Mouse (Mus musculus) hindbrain, embryonic 14.5 days (tissue): ENCODE measurements around the gene Serhl. TPM values are rescaled to one million over a fixed set of nuclear protein-coding genes. Genes with fewer than 3 reads are reported as not detected.
A peak's percentile ranks its signal among the peaks of the same experiment; 100 is the strongest.
"Not testable (repeated sequence)": the region's sequence is repeated elsewhere in the genome, so short reads cannot be mapped to it uniquely, and the experiment has no call there.

ENCODE experiments used
- ATAC-seq: fragments of 200-750 bp; cut with Nextera tagmentation; 2 replicates; pipeline ENCODE4 v1.8.0; 2017; ENCODE audit warnings: moderate number of reproducible peaks, mild to moderate bottlenecking, moderate TSS enrichment, moderate library complexity; ENCODE audit not compliant: low FRiP score
- DNase-seq: peaks from one replicate; pipeline ENCODE4 v3.0.0-alpha.2; 2015; ENCODE audit warnings: low spot score
- H3K27ac ChIP-seq: fragments of 300-500 bp; sonication (generic); 2 replicates; pipeline ENCODE4 v1.5.1; 2014; ENCODE audit warnings: mild to moderate bottlenecking, moderate library complexity
- H3K27me3 ChIP-seq: fragments of 300-500 bp; sonication (generic); 2 replicates; pipeline ENCODE4 v1.6.1; 2014; ENCODE audit warnings: mild to moderate bottlenecking, low read length, mixed read lengths; ENCODE audit not compliant: control insufficient read depth, insufficient read depth
- H3K36me3 ChIP-seq: fragments of 300-500 bp; sonication (generic); replicated peaks from 2 replicates; pipeline ENCODE4 v1.6.1; 2014; ENCODE audit not compliant: control insufficient read depth, insufficient read depth
- H3K4me1 ChIP-seq: fragments of 300-500 bp; sonication (generic); replicated peaks from 2 replicates; pipeline ENCODE4 v1.6.1; 2014; ENCODE audit warnings: antibody characterized with exemption, low read length, mixed read lengths; ENCODE audit not compliant: control insufficient read depth, insufficient read depth
- H3K4me2 ChIP-seq: fragments of 300-500 bp; sonication (generic); replicated peaks from 2 replicates; pipeline ENCODE4 v1.6.1; 2014; ENCODE audit warnings: mild to moderate bottlenecking, moderate library complexity
- H3K4me3 ChIP-seq: fragments of 300-500 bp; sonication (generic); replicated peaks from 2 replicates; pipeline ENCODE4 v1.5.1; 2014; ENCODE audit warnings: mild to moderate bottlenecking, low read length
- H3K9ac ChIP-seq: fragments of 300-500 bp; sonication (generic); 2 replicates; pipeline ENCODE4 v1.6.1; 2014
- H3K9me3 ChIP-seq: fragments of 300-500 bp; sonication (generic); 2 replicates; pipeline ENCODE4 v1.6.1; 2016; ENCODE audit warnings: low read length; ENCODE audit not compliant: control insufficient read depth
- WGBS: fragments of 180-500 bp; shearing (Covaris S2); extraction: QIAGEN DNeasy Blood & Tissue Kit; methylation state at CpG from one replicate; pipeline ENCODE4 v1.1.7; 2014; 5-methylcytosine and 5-hydroxymethylcytosine counted together
- polyA plus RNA-seq: library from polyadenylated mRNA; unstranded; fragments of >200 nt; fragmentation: Nextera tagmentation; extraction: Ambion mirVana; gene quantifications from 2 replicates; pipeline ENCODE4 v1.2.1, GENCODE M21; 2014

Gene Serhl
- polyA plus RNA-seq, 1 experiment from 2014 or later, result 31.4 TPM

GRCm38 (mm10) chr15:83127037-83127436 lies 37.7 kb downstream of the Serhl start:
- H3K9me3 ChIP-seq, H3K4me2 ChIP-seq, ATAC-seq, H3K27ac ChIP-seq, H3K27me3 ChIP-seq, H3K9ac ChIP-seq, DNase-seq, H3K4me1 ChIP-seq, H3K4me3 ChIP-seq: not testable (repeated sequence)
- H3K36me3 ChIP-seq, result peaks cover 68% of the 10 kb centered on the region
- WGBS, result 28% methylated on average over 3 of the region's 3 CpGs

DNA sequence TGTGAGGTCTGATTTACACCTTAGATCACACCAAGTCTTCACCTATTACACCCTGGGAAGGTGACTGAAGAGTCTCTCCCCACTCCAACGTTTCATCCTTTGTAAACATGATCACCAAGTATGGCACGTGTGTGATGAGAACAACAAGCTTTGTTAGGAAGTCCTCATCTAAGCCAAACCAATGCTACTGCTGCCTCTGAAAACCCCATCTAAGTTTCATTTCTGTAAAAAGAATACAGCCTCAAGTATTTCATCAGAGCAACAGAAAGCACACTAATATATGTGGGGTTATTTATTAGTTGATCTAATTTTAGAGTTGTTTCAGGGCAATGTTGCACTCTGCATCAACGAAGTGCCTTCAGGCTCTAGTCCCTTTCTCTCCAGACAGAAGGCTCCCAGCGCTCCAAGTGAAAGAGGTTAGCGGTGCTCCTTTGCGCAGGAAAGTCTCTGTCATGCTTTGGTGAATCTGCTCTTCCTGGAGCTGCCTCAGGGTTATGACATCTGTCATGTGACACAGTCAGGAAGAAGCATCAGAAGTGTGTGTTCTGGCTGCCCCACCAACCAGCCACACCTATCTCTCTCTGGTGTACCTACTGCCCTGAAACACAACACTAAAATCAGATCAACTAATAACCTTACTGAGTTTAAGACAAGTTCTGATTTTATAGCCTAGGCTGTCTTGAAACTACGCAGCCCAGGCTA lies 40.4 kb downstream of the Serhl start:
- 89% methylated on average over 7 of the region's 7 CpGs for WGBS
- no peak overlapping the region for H3K4me3 ChIP-seq

DNA sequence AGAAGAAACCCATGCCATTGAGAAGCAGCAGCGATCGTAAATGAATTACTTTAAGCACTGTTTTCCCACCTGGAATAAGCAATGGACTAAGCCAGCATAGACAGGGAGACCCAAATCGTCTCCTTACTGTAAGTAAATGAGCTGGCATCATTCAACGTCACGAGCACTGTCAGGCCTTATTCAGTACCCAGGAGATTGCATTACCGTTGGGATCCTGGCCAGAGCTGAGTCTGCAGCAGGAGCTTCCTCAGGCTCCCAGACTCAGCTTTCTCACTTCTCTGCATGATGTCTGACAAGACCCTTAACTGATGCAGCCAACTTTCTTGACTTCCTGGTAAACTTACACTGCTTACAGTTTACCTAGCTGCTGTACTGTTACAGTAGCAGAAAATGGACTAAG lies 45.4 kb downstream of the Serhl start:
- ATAC-seq (no peak), DNase-seq (no peak)
- Histone ChIP-seq H3K4me1 (no peaks in the 10 kb centered on the region), H3K4me3 (no peak overlapping the region), H3K9me3 (no peaks in the 10 kb centered on the region), H3K27ac (no peak overlapping the region), H3K36me3 (peaks cover 86% of the 10 kb centered on the region), H3K9ac (no peak overlapping the region), H3K4me2 (no peak overlapping the region), H3K27me3 (no peaks in the 10 kb centered on the region)
- 79% methylated on average over 6 of the region's 6 CpGs for WGBS

More for the DNA sequence above, 40.4 kb downstream of the Serhl start:
- Histone ChIP-seq H3K27me3 (no peaks in the 10 kb centered on the region), H3K9me3 (no peaks in the 10 kb centered on the region), H3K4me1 (no peaks in the 10 kb centered on the region), H3K36me3 (peaks cover 94% of the 10 kb centered on the region), H3K27ac (no peak overlapping the region), H3K9ac (no peak overlapping the region), H3K4me2 (no peak overlapping the region)
- no peak for DNase-seq
- ATAC-seq, result no peak

GRCm38 (mm10) chr15:83135654-83136053 lies 46.3 kb downstream of the Serhl start:
- Histone ChIP-seq H3K4me2 (no peak overlapping the region), H3K4me1 (no peaks in the 10 kb centered on the region), H3K9ac (no peak overlapping the region), H3K27me3 (no peaks in the 10 kb centered on the region), H3K27ac (no peak overlapping the region), H3K4me3 (no peak overlapping the region), H3K36me3 (peaks cover 76% of the 10 kb centered on the region), H3K9me3 (no peaks in the 10 kb centered on the region)
- ATAC-seq (no peak), DNase-seq (no peak)
- WGBS, result 95% methylated on average over 2 of the region's 2 CpGs

DNA sequence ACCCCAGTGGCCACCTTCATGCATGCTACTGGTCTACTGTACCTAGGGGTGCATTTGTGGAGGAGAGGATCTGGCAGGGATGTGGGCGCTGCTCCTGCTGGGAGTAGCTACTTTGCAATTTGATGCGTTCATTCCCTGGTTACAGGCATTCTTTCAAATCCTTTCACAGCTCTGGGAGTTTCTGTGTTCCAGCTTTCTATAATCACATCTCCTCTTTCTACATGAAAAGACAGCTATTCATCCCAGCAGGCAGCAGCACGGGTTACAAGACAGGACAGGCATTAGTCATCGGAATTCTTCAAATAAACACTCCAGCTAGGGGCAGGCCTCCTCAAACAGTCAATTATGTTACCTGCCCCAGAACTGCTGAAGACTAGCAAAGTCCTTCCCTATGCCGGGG lies 53.6 kb downstream of the Serhl start:
- Histone ChIP-seq H3K9me3 (no peaks in the 10 kb centered on the region), H3K4me2 (no peak overlapping the region), H3K9ac (no peak overlapping the region), H3K27ac (no peak overlapping the region), H3K4me1 (peaks cover 17% of the 10 kb centered on the region), H3K27me3 (no peaks in the 10 kb centered on the region), H3K36me3 (peaks cover 24% of the 10 kb centered on the region), H3K4me3 (no peak overlapping the region)
- DNase-seq (no peak), ATAC-seq (no peak)
- WGBS, result 36% methylated on average over 5 of the region's 5 CpGs

- no peak for DNase-seq
- H3K4me1 ChIP-seq, result peaks cover 22% of the 10 kb centered on the region
These were observed 56.2 kb downstream of the Serhl start for GRCm38 (mm10) chr15:83145541-83145940.

DNA sequence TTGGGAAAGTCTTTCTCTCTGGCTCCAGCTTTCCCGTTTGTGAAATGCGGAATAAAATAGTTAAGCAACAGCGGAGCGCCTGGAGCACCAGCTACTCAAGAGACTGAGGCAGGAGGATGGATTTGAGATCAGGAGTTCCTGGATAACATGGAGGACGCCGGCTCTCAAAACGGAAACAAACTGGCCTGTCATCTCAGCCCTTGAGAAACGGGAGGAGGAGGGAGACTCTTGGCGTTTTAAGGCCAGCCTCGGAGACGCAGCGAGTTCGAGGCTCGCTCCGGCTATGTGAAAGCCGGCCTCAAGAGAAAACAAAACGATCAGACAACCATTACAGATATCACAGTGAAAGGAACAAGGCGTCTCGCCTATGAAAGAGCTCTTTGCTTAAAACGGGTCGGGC lies 59.1 kb downstream of the Serhl start:
- peak overlapping the region; percentile 98 for H3K27ac ChIP-seq
- peak overlapping the region; percentile 93 for H3K4me2 ChIP-seq
- H3K9me3 ChIP-seq, result no peaks in the 10 kb centered on the region
- H3K9ac ChIP-seq, result peak overlapping the region; percentile 89
- peaks cover 12% of the 10 kb centered on the region for H3K4me1 ChIP-seq
- ATAC-seq (no peak), DNase-seq (peak; percentile 31)
- WGBS, result 4% methylated on average over 21 of the region's 21 CpGs
- H3K27me3 ChIP-seq, result no peaks in the 10 kb centered on the region
- peaks cover 19% of the 10 kb centered on the region for H3K36me3 ChIP-seq
- peak overlapping the region; percentile 82 for H3K4me3 ChIP-seq

More at GRCm38 (mm10) chr15:83145541-83145940, 56.2 kb downstream of the Serhl start:
- Histone ChIP-seq H3K27ac (no peak overlapping the region), H3K4me3 (no peak overlapping the region), H3K4me2 (no peak overlapping the region), H3K9ac (no peak overlapping the region), H3K36me3 (peaks cover 19% of the 10 kb centered on the region), H3K9me3 (no peaks in the 10 kb centered on the region), H3K27me3 (no peaks in the 10 kb centered on the region)
- WGBS, result 89% methylated on average over 6 of the region's 6 CpGs
- no peak for ATAC-seq

DNA sequence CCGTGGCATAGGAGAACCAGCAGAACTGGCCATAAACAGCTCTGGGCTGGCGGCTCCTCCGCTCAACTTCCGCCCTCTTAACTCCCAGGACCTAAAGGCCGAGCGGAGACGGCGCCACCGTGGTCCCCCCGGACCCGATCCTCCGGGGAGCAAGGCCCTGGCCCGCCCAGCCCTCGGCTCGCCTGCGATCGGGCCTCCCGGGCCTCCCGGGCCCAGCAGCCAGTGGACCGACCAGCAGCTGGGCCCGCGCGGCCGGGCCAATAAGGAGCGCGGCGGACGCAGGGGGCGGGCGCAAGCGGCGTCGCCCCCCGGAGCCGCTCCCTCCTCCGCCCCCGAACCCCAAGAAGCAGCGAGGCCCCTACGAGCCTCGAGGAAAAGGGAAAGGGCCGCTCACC lies 59.5 kb downstream of the Serhl start:
- Histone ChIP-seq H3K4me2 (peak overlapping the region; percentile 93), H3K9me3 (no peaks in the 10 kb centered on the region), H3K27me3 (no peaks in the 10 kb centered on the region), H3K4me1 (peaks cover 10% of the 10 kb centered on the region), H3K4me3 (peak overlapping the region; percentile 82), H3K9ac (peak overlapping the region; percentile 89), H3K27ac (peak overlapping the region; percentile 98), H3K36me3 (peaks cover 23% of the 10 kb centered on the region)
- ATAC-seq, result peak; percentile 82
- WGBS, result 1% methylated on average over 36 of the region's 41 CpGs
- no peak for DNase-seq

DNA sequence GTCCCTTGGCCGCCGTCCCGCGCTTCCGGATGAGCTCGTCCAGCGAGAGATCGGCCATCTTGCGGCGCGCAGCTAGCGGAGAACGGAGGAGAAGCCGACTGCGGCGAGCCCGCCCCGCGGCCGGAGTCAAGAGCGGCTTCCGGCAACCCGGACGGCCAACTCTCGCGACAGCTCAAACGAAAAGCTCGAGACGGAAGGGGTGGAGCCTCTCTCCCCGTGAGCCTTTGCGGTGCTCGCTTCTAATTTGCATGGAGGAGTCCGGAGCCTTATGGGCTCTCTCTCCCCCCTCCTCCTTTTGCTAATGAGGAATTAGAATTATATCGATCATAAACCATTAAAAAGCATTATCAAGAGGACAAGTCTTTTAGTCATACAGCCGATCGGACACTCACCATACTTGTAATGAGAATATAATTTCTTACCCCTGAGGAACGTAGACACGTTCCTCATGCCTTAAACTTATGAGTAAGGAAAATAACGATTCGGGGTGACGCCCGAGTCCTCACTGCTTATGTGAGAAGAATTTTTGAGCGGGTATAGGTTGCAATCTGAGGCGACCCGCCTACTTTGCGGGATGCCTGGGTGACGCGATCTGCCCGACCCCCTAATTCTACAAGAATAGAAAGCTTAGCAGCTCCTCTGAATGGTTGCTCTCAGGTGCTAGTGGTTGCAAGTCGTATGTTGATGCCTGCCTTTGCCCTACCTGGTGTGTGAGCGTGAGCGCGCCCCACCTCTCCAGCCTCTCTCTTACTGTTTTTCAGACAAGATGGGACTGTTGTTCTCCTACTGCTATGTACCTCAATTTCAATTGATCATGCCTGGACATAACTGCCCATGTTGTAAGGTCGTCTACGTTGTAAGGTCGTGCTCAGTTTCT lies 60.1 kb downstream of the Serhl start, which contains the start of gene Poldip3:
TSS of gene Poldip3 (minus strand) at position 189 of the 877 bp plus-strand sequence.
- ATAC-seq (peak; percentile 94), DNase-seq (peak; percentile 99)
- under 1% methylated on average over 56 of the region's 56 CpGs for WGBS
- Histone ChIP-seq H3K4me3 (peak within 1 kb of the TSS; percentile 82), H3K36me3 (peaks cover 22% of the 10 kb centered on the region), H3K4me1 (peaks cover 10% of the 10 kb centered on the region), H3K27me3 (no peaks in the 10 kb centered on the region), H3K4me2 (peak within 1 kb of the TSS; percentile 93), H3K9me3 (no peaks in the 10 kb centered on the region), H3K27ac (peak within 1 kb of the TSS; percentile 98), H3K9ac (peak within 1 kb of the TSS; percentile 89)
